10 mouse cellular contexts compared by ENCODE assay signal in the genomic region with DNA sequence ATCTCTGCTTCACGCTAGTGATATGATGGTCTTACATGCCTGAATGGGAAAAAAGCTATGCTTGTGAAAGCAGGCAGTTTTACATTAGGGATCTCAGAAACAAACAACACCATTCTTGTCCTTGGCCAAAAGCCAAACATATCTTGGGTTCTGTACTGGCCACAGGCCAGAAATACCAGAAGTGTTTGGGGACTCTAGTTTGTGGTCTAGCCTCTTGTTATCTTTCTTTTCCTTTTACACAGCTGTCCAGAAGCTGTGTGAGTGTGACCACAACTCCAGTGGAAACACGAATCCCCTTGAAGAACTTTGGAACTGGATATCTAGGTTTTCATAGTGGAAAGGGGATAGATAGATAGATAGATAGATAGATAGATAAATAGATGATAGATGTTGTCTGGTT. TPM values are rescaled to one million over a fixed set of nuclear protein-coding genes. Genes with fewer than 3 reads are reported as not detected.
DNase-seq lines count a peak whose midpoint lies in the region; ATAC-seq and TF ChIP-seq lines count a peak whose summit lies in the region.
"Had no signal": no experiment of that assay in that cellular context is flagged by ENCODE, and none has a peak within 500 bp of the region (broad histone marks: within the 10 kb centered on the region; RNA-seq: fewer than 3 reads in every experiment).

No protein-coding gene starts in this region.

- no peaks in the 10 kb centered on the region for H3K27me3 ChIP-seq in kidney, postnatal 0 days (ENCODE audit: insufficient read depth, low read length)
- no peaks in the 10 kb centered on the region for H3K27me3 ChIP-seq in thymus, adult 2 months (ENCODE audit: control insufficient read depth, insufficient read depth, low read length)

- no peaks in the 10 kb centered on the region for H3K36me3 ChIP-seq in kidney, postnatal 0 days (ENCODE audit: insufficient read depth, low read length)
- H3K36me3 ChIP-seq in thymus, adult 2 months (ENCODE audit: control insufficient read depth, insufficient read depth, low read length) = no peaks in the 10 kb centered on the region

- no peak overlapping the region for H3K9ac ChIP-seq in kidney, postnatal 0 days (ENCODE audit: low read depth, low read length)

- H3K4me2 ChIP-seq in kidney, postnatal 0 days (ENCODE audit: low read length) = no peak overlapping the region

- H3K27ac ChIP-seq in kidney, postnatal 0 days = 0 out of 2 replicates have a peak overlapping the region, but pooled peaks have one; percentile 25
- H3K27ac ChIP-seq in thymus, adult 2 months (ENCODE audit: control insufficient read depth, insufficient read depth, low read length) = no peak overlapping the region
- H3K27ac ChIP-seq: heart, adult 2 months had no signal

- no peak overlapping the region for H3K4me3 ChIP-seq in kidney, postnatal 0 days (replicated peaks; ENCODE audit: low read depth, low read length)
- H3K4me3 ChIP-seq in thymus, adult 2 months (ENCODE audit: control insufficient read depth, insufficient read depth, low read length) = no peak overlapping the region
- H3K4me3 ChIP-seq: heart, adult 2 months had no signal

- H3K4me1 ChIP-seq in kidney, postnatal 0 days (replicated peaks; ENCODE audit: insufficient read depth, low read length) = no peaks in the 10 kb centered on the region
- no peaks in the 10 kb centered on the region for H3K4me1 ChIP-seq in thymus, adult 2 months (replicated peaks; ENCODE audit: control insufficient read depth, insufficient read depth, low read length)

- DNase-seq in kidney, postnatal 0 days (ENCODE audit: low spot score) = peak; percentile 40
- DNase-seq in kidney, adult 11 months = no peak
- DNase-seq in 416B (ENCODE audit: low read depth) (peak; percentile 92), MN1 (ENCODE audit: low spot score) (peak; percentile 7)
- peak; percentile 25 for DNase-seq in heart, postnatal 4 days
- no peak for DNase-seq in thymus, adult 2 months
- no peak for DNase-seq in frontal cortex, postnatal 36 days (ENCODE audit: low spot score in 2 of 2)
- DNase-seq: cerebellum, postnatal 25 days had no signal

- TF ChIP-seq POLR2A in thymus, adult 2 months (IDR thresholded peaks at IDR 0.05; ENCODE audit: control insufficient read depth, extremely low read depth, insufficient read depth, low read length, poor library complexity) = no peak

- no peak for TF ChIP-seq CTCF in kidney, postnatal 0 days (IDR thresholded peaks at IDR 0.05; ENCODE audit: low read depth)
- no peak for TF ChIP-seq CTCF in thymus, adult 2 months (IDR thresholded peaks at IDR 0.05; ENCODE audit: borderline replicate concordance, control insufficient read depth, extremely low read depth, insufficient read depth, low read length, poor library complexity)

- no peaks in the 10 kb centered on the region for H3K9me3 ChIP-seq in kidney, postnatal 0 days (replicated peaks; ENCODE audit: low read length)

- WGBS in kidney, postnatal 0 days = 54% methylated on average over 2 of the region's 2 CpGs
- 49% methylated on average over 2 of the region's 2 CpGs for WGBS in thymus, adult 2 months

- no peak for ATAC-seq in kidney, postnatal 0 days (replicated peaks; ENCODE audit: low FRiP score, low read depth)

RNA-seq across cellular contexts. Expression of a gene that starts 41.2 kb away (rescaled TPM):
- polyA plus RNA-seq in kidney, postnatal 0 days (2015; fragmentation: Nextera tagmentation; extraction: Ambion mirVana) = 1.6 TPM in 2 replicates
- not detected for total RNA-seq in heart, postnatal 4 days (2021)
- 1.8 and 2.4 TPM in 2 replicates for polyA plus RNA-seq in thymus, adult 2 months (2012; rRNA removed)
- total RNA-seq: heart, adult 2 months; megakaryocyte, adult 5-6 weeks had no signal

Comparison
In these comparisons a context has a peak if more than half of its experiments do, and no peak if none do; other contexts are left out.
1. DNase-seq: peak in kidney, postnatal 0 days (single experiment), 416B (single experiment), MN1 (single experiment) and heart, postnatal 4 days (single experiment); none in kidney, adult 11 months (single experiment), thymus, adult 2 months (single experiment) and frontal cortex, postnatal 36 days (0 of 2).